Mouse (Mus musculus) bone marrow, adult 2 months (tissue): ENCODE data around the gene Tut7. TPM values are rescaled to one million over a fixed set of nuclear protein-coding genes. Genes with fewer than 3 reads are reported as not detected.
A peak's percentile ranks its signal among the peaks of the same experiment; 100 is the strongest.
"Not testable (repeated sequence)": the region's sequence is repeated elsewhere in the genome, so short reads cannot be mapped to it uniquely, and the experiment has no call there.

ENCODE experiments used
- H3K27ac ChIP-seq: fragments of 200-500 bp; 2 replicates; pipeline ENCODE4 v1.5.1; 2012; ENCODE audit warnings: low read depth, mild to moderate bottlenecking, control low read depth, inconsistent platforms, low read length; ENCODE audit not compliant: control insufficient read depth, poor library complexity, insufficient read depth
- H3K4me1 ChIP-seq: fragments of 200-500 bp; 2 replicates; pipeline ENCODE4 v1.6.1; 2011; ENCODE audit warnings: low read length; ENCODE audit not compliant: control insufficient read depth, insufficient read depth
- H3K4me3 ChIP-seq: fragments of 200-500 bp; replicated peaks from 2 replicates; pipeline ENCODE3; 2011; ENCODE audit warnings: mild to moderate bottlenecking, low read depth, low read length, control low read depth; ENCODE audit not compliant: control insufficient read depth
- CTCF ChIP-seq: fragments of 200-500 bp; IDR thresholded peaks from 2 replicates; pipeline ENCODE4 v1.5.1; 2011; ENCODE audit warnings: low read length, control low read depth; ENCODE audit not compliant: control insufficient read depth, insufficient read depth
- POLR2A ChIP-seq: fragments of 200-500 bp; IDR thresholded peaks from 2 replicates; pipeline ENCODE4 v1.6.1; 2011; ENCODE audit warnings: low read depth, mild to moderate bottlenecking, control low read depth, low read length, borderline replicate concordance; ENCODE audit not compliant: control insufficient read depth
- WGBS: fragments of 180-500 bp; shearing (Covaris S2); methylation state at CpG from one replicate; pipeline ENCODE4 v1.1.7; 2018; 5-methylcytosine and 5-hydroxymethylcytosine counted together
- polyA plus RNA-seq: library from polyadenylated mRNA; stranded (reverse); fragments of >200 nt; gene quantifications from 2 replicates; pipeline ENCODE4 v1.2.4, GENCODE M21; 2011; ENCODE audit warnings: low replicate concordance; ENCODE audit not compliant: missing spikeins, insufficient read depth, insufficient read length

The Tut7 gene
- polyA plus RNA-seq, 1 experiment, result 236 TPM

DNA sequence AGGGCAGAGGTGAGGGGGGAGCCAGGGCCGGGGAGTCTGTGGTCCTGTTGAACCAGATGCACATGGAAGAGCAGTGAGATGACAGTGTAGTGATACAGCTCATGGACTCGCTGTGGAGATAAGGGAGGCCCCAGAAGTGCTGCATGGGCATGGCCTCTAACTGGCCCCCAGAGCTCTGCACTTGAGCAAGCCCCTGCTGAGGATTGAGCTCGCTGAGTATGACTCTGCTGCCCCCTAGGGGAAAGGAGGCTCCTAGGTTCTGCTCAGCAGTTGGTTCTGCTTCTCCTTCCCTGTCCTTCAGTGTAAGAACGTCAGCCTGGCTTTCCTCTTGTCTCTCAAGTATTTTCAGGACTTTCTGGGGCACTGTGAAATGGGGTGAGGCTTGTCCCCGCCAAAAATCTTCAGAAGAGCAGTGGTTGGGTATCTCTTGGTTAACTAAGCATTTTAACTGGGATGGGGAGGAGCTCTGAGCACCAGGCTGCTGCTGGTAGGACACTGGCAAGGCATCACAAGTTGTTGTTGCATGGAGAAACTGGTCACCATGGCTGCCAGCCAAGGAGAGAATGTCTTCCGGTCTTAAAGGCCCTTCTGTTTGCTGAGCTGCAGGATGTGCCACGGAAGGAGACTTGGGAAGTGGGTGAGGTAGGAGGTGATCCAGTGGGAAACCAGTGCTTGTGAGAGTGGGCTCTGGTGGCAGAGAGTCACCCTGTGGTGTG, 94.4 kb downstream of the Tut7 start:
- Histone ChIP-seq H3K27ac (no peak overlapping the region), H3K4me1 (no peaks in the 10 kb centered on the region), H3K4me3 (no peak overlapping the region)
- TF ChIP-seq CTCF (peak; percentile 97), POLR2A (no peak)
- 19% methylated on average over 7 of the region's 7 CpGs for WGBS

DNA sequence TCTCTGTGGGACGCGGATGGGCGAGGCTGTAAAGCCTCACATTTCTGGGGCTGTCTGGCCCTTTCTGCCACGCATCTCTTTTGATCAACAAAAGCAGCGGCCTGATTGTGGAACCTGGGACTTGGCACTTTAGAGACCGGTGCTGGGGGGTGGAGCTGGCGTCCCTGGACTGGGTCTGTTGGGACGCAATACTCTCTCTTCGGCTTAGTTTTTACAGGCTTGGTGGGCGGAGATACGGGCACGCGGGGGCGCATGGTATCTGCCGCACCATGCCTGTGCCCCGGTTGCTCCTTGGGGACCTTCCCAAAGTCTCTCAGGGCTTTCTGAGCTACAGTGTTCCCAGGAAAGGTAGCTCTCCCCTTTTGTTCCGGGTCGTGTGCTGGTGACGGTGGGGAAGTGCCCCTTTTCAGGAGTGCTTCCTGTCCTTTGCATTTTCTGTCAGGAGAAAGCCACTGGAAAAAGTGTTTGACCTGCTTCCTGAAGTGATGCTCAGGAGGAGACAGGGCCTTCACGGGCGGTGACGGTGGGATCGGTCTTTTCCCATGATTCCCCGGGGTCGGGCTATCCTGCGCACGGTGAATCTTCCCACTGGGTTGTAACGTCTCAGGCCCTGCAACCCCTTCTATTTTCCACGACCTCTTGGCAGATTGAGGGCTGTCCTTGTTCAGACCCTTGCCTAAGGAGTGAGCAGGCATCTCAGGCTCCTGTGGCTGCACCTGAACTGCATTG, 96.6 kb downstream of the Tut7 start:
- Histone ChIP-seq H3K27ac (no peak overlapping the region), H3K4me1 (no peaks in the 10 kb centered on the region), H3K4me3 (no peak overlapping the region)
- TF ChIP-seq CTCF (no peak), POLR2A (no peak)
- 38% methylated on average over 29 of the region's 29 CpGs for WGBS

DNA sequence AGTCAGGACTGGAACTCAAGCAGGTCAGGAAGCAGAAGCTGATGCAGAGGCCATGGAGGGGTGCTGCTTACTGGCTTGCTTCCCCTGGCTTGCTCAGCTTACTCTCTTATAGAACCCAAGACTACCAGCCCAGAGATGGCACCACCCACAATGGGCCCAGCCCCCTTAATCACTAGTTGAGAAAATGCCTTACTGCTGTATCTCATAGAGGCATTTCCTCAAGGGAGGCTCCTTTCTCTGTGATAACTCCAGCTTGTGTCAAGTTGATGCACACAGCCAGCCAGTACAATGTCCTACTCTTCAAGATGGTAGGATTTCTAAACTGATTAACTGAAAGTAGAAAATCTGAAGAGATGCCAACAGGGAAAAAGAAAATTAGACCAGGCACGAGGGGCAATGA, 100.9 kb downstream of the Tut7 start:
- not testable (repeated sequence) for H3K27ac ChIP-seq, H3K4me3 ChIP-seq, H3K4me1 ChIP-seq
- 65% methylated on average over 1 of the region's 1 CpGs for WGBS

Other genes with a start within 250 kb of the Tut7 start
- 18.0 and 56.6 TPM in 2 replicates for gene Agtpbp1, start 237.9 kb downstream of the Tut7 start, polyA plus RNA-seq
- gene Naa35, start 237.9 kb downstream of the Tut7 start, polyA plus RNA-seq, result 33.4 and 94.8 TPM in 2 replicates
- gene Golm1, start 147.3 kb downstream of the Tut7 start, polyA plus RNA-seq, result 12.7 and 13.9 TPM in 2 replicates
- gene 4921517D22Rik, start 129.0 kb downstream of the Tut7 start, polyA plus RNA-seq, result not detected in 2 replicates
- gene Spata31d1a, start 112.8 kb downstream of the Tut7 start, polyA plus RNA-seq, result not detected in 2 replicates
- not detected in 2 replicates for gene Spata31d1b, start 110.9 kb downstream of the Tut7 start, polyA plus RNA-seq
- gene Spata31d1d, start 91.4 kb downstream of the Tut7 start, polyA plus RNA-seq, result not detected in 2 replicates
- not detected in 2 replicates for gene 1700014D04Rik, start 76.4 kb downstream of the Tut7 start, polyA plus RNA-seq
- gene Isca1, start 53.3 kb downstream of the Tut7 start, polyA plus RNA-seq, result 95.1 and 226 TPM in 2 replicates
- 30.5 TPM in 1 of 2 replicates, not detected in the other for gene Gm49354, start 40.9 kb downstream of the Tut7 start, polyA plus RNA-seq